Mouse (Mus musculus) adrenal gland, postnatal 36 days (tissue): ENCODE results near the gene Cidec. TPM values are rescaled to one million over a fixed set of nuclear protein-coding genes. Genes with fewer than 3 reads are reported as not detected.

ENCODE experiments used
- DNase-seq, 2 experiments: peaks; one replicate each; pipeline ENCODE4 v3.0.0; 2021; ENCODE audit warnings: mixed read lengths in 1 of 2
- total RNA-seq, 2 experiments: library from RNA; stranded (reverse); gene quantifications; 2 replicates each; pipeline ENCODE4 v1.2.3; 2021

Gene Cidec
- total RNA-seq, 2 experiments from 2014 or later: 344 to 362 TPM

DNA sequence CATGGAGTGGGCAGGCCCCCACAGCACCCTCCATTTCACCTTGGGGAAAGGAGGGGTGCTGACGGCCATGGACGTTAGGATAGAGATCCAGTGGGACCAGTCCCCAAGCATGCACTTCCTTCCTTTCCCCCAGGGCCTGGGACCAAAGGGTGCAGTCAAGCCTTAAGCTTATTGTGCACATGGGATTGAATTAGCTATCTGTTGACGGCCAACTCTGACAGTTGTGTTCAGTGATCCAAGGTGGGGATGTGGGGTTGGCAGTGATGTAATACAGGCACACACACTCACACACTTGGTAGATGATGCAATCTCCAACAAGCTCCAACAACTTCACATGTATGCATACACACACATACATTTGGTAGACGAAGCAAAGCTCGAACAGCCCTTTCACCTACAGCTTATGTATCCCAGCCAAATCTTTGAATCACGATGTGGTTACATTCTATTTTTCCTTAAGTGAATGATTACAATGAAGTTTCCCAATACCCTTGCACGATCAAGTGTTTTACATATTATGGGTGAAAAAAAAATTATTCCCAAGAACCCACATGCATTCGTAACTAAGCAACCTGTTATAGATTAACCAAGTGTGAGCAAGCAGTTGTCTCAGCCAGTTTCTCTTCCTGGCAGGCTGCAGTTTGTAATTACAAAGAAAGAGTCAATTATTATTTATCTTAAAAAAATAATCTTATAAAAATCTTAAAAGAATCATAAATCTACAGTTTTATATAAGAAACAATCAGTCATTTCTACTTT lies 8.8 kb upstream of the Cidec start:
- no peak for DNase-seq

DNA sequence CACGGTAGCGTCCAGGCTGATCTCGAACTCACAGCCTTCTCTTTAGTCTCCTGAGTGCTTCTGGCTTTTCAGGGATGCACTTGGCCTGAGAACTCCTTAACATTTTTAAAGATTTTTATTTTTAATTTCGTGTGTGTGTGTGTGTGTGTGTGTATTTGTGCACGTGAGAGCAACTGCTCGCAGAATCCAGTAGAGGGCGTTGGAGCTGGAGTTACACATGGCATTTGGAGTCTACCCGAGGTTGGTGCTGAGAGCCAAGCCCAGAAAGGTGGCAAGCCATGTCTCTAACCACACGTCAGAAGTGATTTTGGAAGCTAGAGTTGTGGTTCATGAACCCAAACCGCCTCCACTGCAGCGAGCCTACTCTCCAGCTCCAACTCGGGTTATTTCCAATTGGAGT lies 7.5 kb upstream of the Cidec start:
- no peak for DNase-seq

GRCm38 (mm10) chr6:113442442-113443090 lies 7.0 kb upstream of the Cidec start, which contains the start of gene Jagn1:
Gene Jagn1 (plus strand): TSS chr6:113442569.
- peak; percentile 92 to 95 for DNase-seq

DNA sequence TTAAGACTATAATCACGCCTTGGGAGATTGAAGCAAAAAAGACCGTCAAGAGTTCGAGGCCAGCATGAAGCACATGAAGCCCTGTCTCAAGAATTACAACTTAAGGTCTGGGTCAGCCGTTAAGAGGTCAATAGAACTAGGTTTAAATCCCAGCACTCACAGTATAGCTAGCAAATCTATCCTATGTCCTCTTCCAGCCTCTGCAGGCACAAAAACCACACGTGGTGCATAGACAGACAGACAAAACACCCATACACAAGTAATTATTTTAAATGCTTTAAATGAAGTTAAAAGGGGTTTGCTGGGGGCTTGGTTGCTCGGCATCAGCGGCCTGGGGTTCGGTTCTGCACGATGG lies 6.5 kb upstream of the Cidec start:
- DNase-seq: no peak

DNA sequence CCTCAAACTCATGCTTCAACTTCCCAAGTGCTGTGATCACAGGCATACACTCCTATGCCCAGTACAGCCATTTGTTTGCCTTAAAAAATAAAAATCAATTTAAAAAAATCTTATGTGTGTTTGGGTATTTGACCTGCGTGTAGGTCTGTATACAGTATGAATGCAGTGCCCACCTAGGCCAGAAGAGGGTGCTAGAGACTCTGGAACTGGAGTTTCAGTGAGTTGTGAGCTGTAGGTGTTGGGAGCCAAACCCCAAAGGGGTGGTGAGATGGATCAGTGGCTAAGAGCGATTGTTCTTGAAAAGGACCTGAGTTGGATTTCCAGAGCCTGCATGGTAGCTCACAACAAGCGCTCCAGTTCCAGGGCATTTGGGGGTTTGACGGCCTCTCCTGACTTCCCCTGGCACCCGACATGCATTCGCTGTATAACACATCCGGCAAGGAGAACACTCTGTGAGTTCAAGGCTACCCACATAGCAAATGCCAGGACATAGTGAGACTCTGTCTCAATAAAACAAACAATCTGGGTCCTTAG lies 5.7 kb upstream of the Cidec start:
- peak; percentile 76 for DNase-seq

- DNase-seq: peak in 1 of 2 experiments; percentile 51
Measured at GRCm38 (mm10) chr6:113440686-113441085, 5.1 kb upstream of the Cidec start.

DNA sequence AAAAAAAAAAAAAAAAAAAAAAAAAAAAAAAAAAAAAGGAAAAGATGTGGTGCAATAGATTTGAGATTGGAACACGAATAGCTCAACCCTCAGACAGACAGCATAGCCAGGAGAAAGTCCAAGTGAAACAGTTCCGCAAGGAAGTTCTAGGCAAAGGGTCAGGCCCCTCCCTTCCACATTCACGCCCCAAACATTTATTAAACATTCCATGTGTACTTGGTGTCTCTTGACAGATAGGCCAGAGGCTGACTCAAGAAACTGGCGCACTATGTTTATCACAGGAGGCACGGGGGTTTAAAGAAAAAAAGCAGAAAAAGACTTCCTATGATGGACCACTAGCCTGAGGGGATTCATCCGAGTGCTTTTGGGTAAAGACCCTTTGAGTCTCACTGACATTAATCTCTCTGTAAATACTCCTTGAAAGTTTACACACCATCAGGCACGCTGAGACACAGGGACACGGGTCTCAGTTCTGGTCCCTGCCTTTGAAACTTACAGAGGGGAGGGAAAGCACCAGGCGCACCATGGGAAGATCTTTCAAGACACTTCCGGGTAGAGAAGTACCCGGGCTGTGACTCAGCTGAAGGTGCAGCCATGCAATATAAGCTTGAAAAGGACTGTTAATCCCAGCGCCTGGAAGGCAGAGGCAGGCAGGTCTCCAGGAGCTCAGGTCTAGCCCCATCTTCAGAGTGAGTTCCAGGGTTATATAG lies 3.3 kb upstream of the Cidec start:
- DNase-seq: peak in 1 of 2 experiments; percentile 32

- DNase-seq: no peak
Measured at GRCm38 (mm10) chr6:113437135-113437534, 1.6 kb upstream of the Cidec start.

GRCm38 (mm10) chr6:113434691-113435090 lies 869 bp downstream of the Cidec start:
- peak in 1 of 2 experiments; percentile 43 for DNase-seq

DNA sequence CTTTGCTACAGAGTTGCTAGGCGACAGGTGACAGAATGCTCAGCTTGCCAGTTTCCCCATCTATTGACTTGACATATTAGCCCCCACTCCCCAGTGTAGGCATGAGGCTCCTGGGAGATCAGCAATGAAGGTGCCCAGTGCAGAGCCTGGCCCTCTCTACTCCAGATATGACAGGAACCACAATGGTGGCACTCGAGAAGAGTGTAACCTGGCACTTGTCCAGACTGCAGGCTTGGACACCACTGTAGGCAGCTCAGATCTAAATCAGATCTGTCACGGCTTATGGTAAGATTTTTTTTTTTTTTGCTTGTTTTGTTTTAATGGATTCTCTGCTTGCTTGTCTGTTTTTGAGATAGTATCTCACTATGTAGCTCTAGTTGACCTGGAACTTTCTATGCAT lies 1.9 kb downstream of the Cidec start:
- no peak for DNase-seq

DNA sequence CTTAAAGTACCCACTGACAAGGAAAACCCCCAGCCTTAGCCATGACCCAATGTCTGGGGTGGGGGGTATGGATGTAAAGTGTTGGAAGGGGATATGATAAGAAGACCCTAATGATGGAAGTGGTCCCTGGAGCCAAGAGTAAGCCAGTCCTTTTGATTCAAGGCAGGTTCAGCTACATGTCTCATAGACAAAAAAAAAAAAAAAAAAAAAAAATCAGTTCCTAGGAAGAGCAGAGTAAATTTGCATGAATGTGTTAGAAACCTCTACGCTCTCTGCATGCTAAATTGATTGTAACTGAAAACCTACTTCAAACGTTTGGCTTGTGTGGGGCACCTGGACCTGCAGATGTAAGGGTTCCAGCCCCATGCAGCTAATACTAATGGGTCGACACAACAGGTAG lies 3.8 kb downstream of the Cidec start:
- DNase-seq: no peak

DNA sequence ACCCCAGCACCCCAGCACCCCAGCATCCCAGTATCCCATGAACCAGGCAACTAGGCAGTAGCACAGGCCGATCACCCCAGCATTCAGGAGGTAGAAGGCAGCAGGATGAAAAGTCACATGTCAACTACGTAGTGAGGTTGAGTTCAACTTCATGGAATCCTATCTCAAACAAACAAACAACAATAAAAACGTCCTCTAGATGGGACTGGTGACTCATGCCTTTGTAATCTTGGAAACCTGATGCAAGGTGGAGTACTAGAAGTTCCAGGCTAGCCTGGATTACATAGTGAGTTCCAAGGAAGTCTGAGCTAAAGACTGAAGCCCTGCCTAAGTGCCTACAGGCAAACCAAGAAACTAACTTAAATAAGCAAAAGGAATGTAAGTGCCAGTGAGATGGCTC lies 4.7 kb downstream of the Cidec start:
- DNase-seq: no peak

GRCm38 (mm10) chr6:113429965-113430364 lies 5.6 kb downstream of the Cidec start:
- DNase-seq: no peak

GRCm38 (mm10) chr6:113428006-113428405 lies 7.6 kb downstream of the Cidec start:
- no peak for DNase-seq

GRCm38 (mm10) chr6:113427397-113427796 lies 8.2 kb downstream of the Cidec start:
- DNase-seq: peak in 1 of 2 experiments; percentile 45

DNA sequence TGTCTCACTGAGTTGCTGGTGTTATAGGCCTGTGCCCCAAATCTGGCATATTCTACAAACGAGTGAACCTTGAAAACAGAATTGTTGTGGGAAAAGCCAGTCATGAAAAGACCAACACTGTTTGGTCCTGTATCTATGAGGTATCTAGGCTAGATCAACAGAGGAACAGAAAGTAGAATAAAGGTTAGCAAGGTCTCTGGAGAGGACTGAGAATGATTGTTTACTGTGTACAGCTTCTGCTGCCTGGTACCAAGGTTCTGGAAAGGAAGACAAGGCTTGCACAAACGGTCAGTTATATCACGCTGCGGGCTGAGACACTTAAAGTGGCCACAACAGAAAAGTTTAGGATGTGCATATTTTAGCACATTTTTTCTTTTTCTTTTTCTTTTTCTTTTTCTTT lies 8.9 kb downstream of the Cidec start:
- no peak for DNase-seq

- DNase-seq: no peak
Measured at GRCm38 (mm10) chr6:113424187-113424586, 11.4 kb downstream of the Cidec start.

DNA sequence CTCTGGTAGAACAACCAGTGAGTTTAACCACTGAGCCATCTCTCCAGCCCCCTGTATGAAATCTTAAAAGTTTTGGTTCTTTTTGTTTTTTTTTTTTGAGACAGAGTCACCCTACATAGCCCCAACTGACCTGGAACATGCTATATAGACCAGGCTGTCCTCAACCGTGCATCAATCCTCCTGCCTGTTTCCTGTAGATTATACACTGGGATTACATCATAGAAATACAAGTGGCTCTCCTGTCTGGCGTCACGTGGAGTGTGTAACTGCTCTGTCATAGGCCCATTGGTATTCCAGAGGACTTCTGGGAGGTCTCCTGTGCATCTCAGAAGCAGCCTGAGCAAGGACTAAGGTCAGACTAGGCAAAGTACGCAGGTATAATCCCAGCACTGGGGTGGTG lies 12.6 kb downstream of the Cidec start:
- no peak for DNase-seq

- peak; percentile 100 for DNase-seq
Measured at GRCm38 (mm10) chr6:113419199-113419587, 16.4 kb downstream of the Cidec start, which contains the start of gene Rpusd3. Gene Rpusd3 (minus strand): TSS chr6:113419340.

GRCm38 (mm10) chr6:113418441-113419198 lies 16.9 kb downstream of the Cidec start:
- peak; percentile 21 to 36 for DNase-seq

GRCm38 (mm10) chr6:113416416-113416815 lies 19.1 kb downstream of the Cidec start:
- DNase-seq: no peak

DNA sequence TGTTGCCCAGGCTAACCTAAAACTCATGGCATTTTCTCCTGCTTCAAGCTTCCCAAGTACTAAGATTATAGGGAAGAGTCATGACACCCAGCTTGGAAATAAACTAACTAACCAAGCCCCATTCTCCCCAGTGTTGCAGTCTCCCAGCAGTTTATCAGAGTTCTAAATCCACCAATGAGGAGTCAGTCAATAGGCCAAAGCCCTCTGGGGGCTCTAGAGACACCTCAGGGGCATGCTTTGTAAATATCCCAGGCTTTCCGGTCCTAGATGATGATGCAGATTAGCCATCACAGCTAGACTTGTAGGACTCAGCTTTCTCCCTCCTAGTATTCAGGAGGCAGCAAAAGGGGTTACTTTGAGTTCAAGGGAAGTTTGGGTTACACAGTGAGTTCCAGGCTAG lies 25.6 kb downstream of the Cidec start:
- DNase-seq: no peak
